Mouse (Mus musculus): ENCODE measurements around the gene Slc7a6.

Gene Slc7a6

GRCm38 (mm10) chr8:106168356-106169016, at the start of gene Slc7a6:
Slc7a6 (plus strand) TSS chr8:106168857.
- peak; percentile 65 to 86 for DNase-seq (ENCODE audit: low spot score in 2 of 2)

GRCm38 (mm10) chr8:106123443-106123842, 45.2 kb upstream of the Slc7a6 start:
- no peak for DNase-seq (ENCODE audit: low spot score in 2 of 2)

- DNase-seq (ENCODE audit: low spot score in 2 of 2), result no peak
These were observed 42.6 kb upstream of the Slc7a6 start for GRCm38 (mm10) chr8:106126055-106126454.

- no peak for DNase-seq (ENCODE audit: low spot score in 2 of 2)
These were observed 41.6 kb upstream of the Slc7a6 start for GRCm38 (mm10) chr8:106127054-106127453.

GRCm38 (mm10) chr8:106127882-106128410, 40.7 kb upstream of the Slc7a6 start:
- DNase-seq (ENCODE audit: low spot score in 2 of 2), result no peak

GRCm38 (mm10) chr8:106129232-106129930, 39.3 kb upstream of the Slc7a6 start:
- DNase-seq (ENCODE audit: low spot score in 2 of 2), result no peak

- DNase-seq (ENCODE audit: low spot score in 2 of 2), result no peak
These were observed 38.7 kb upstream of the Slc7a6 start for GRCm38 (mm10) chr8:106129997-106130396.

GRCm38 (mm10) chr8:106130505-106130904, 38.2 kb upstream of the Slc7a6 start:
- DNase-seq (ENCODE audit: low spot score in 2 of 2), result no peak

GRCm38 (mm10) chr8:106131021-106131420, 37.6 kb upstream of the Slc7a6 start:
- no peak for DNase-seq (ENCODE audit: low spot score in 2 of 2)

GRCm38 (mm10) chr8:106131488-106132222, 37.0 kb upstream of the Slc7a6 start:
- no peak for DNase-seq (ENCODE audit: low spot score in 2 of 2)

- no peak for DNase-seq (ENCODE audit: low spot score in 2 of 2)
These were observed 36.3 kb upstream of the Slc7a6 start for GRCm38 (mm10) chr8:106132356-106132755.

- DNase-seq (ENCODE audit: low spot score in 2 of 2), result no peak
These were observed 35.1 kb upstream of the Slc7a6 start for GRCm38 (mm10) chr8:106133526-106133925.

GRCm38 (mm10) chr8:106133946-106134345, 34.7 kb upstream of the Slc7a6 start:
- DNase-seq (ENCODE audit: low spot score in 2 of 2), result no peak

GRCm38 (mm10) chr8:106134751-106135571, 33.7 kb upstream of the Slc7a6 start:
- DNase-seq (ENCODE audit: low spot score in 2 of 2), result no peak

GRCm38 (mm10) chr8:106135672-106136071, 33.0 kb upstream of the Slc7a6 start:
- DNase-seq (ENCODE audit: low spot score in 2 of 2), result no peak

- DNase-seq (ENCODE audit: low spot score in 2 of 2), result no peak
These were observed 32.2 kb upstream of the Slc7a6 start, which contains the start of gene Esrp2 for GRCm38 (mm10) chr8:106136156-106137130. Esrp2 (minus strand) TSS chr8:106136974.

- no peak for DNase-seq (ENCODE audit: low spot score in 2 of 2)
These were observed 31.3 kb upstream of the Slc7a6 start for GRCm38 (mm10) chr8:106137218-106137905.

- no peak for DNase-seq (ENCODE audit: low spot score in 2 of 2)
These were observed 30.7 kb upstream of the Slc7a6 start for GRCm38 (mm10) chr8:106137906-106138477.

- DNase-seq (ENCODE audit: low spot score in 2 of 2), result no peak
These were observed 30.0 kb upstream of the Slc7a6 start for GRCm38 (mm10) chr8:106138616-106139015.

Measured in left cerebral cortex, adult 9 months (tissue).